Mouse (Mus musculus): Measurements from ENCODE around the gene Tmem59. TPM values are rescaled to one million over a fixed set of nuclear protein-coding genes. Genes with fewer than 3 reads are reported as not detected.
A peak's percentile ranks its signal among the peaks of the same experiment; 100 is the strongest.

The Tmem59 gene
- total RNA-seq (2022), result 100 to 1,000 TPM; 208 to 241 (median 220) TPM

DNA sequence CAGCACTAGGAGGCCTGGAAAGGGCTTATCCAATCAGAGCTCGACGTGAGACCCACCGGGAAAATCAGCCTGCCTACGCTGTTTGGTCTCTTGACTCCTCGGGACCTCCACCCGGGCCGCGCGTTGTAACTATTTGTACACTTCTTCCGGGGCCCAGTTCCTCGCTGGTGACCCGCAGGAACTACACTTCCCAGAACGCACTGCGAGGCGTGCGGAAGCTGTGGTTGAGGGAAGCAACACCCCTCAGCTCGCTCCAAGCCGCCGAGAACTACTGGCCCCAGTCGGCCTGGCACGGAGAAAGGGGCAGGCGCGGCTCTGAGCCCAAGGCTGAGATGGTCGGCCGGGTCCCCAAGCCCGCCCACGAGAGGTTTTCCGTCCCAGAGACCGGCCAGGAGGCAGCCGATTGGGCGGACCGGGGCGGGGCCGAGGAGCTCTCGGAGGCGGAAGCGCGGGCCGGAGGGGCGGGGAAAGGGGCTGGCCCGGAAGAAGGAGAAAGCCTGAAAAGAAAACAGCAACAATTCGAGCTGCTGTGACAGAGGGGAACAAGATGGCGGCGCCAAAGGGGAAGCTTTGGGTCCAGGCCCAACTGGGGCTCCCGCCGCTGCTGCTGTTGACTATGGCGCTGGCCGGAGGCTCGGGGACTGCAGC is at the start of gene Tmem59:
TSS of gene Tmem59 (plus strand) at position 218 of the 648 bp plus-strand sequence.
- DNase-seq (ENCODE audit: low spot score in 2 of 2), result peak; percentile 89 to 95

DNA sequence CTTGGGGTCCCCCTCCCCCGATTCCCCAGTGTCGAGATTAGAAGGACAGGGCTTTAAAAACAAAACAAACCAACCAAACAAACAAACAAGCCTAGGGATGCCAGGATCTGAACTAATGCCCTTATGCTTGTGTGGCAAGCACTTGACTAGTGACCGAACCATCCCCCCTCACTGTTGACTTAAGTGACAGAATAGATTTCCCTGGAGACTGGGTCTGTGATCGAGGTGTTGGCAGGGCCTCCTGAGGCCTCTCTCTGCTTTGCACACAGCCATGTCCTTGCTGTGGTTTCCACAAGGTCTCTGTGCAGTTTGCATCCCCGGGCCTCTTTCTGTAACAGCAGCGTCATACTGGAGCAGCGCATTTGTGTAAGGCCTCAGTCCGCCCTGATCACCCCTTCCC is 48.8 kb upstream of the Tmem59 start:
- no peak for DNase-seq (ENCODE audit: low spot score in 2 of 2)

DNA sequence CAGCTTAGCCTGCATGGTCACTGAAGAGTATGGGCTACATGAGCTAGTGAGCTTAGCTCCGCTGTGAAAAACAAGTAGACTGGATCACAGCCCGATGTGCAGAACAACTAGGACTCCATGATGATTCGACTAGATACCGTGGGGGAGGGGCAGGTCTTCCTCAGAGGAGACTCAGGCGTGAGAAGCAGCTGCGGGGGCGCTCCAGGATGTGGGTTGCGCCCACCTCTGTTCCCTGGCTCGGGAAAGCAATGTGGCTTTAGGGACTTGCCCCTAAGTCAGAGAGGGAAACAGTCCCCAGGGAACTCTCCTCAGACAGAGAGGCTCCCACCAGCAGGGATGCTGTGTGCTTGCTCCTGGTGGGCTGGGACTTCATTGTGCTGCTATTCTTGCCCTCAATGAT is 47.7 kb upstream of the Tmem59 start:
- peak in 1 of 2 experiments; percentile 30 for DNase-seq (ENCODE audit: low spot score in 2 of 2)

- DNase-seq (ENCODE audit: low spot score in 2 of 2), result no peak
These were observed 43.3 kb upstream of the Tmem59 start for GRCm38 (mm10) chr4:107134891-107135290.

GRCm38 (mm10) chr4:107135663-107136062 is 42.5 kb upstream of the Tmem59 start:
- DNase-seq (ENCODE audit: low spot score in 2 of 2), result no peak

DNA sequence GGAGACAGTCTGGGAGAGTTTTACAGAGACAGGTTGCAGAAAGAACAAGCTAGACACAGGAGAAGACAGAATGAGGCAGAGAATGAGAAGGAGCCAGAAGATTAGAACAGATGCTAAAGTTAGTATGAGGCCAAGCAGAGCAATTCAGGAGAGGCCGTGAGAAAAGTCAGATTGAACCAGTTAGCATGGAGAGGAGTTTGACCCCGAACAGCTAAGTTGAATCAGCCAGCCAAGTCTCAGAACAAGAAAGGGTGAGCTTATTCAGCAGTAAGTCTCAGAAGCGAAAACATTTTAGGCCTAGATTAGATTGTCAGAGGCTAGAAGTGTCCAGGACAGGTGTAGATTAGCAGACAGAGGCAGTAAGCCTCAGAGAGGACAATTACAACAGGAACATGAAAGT is 41.7 kb upstream of the Tmem59 start:
- no peak for DNase-seq (ENCODE audit: low spot score in 2 of 2)

GRCm38 (mm10) chr4:107138948-107139835 is 39.0 kb upstream of the Tmem59 start:
- no peak for DNase-seq (ENCODE audit: low spot score in 2 of 2)

DNA sequence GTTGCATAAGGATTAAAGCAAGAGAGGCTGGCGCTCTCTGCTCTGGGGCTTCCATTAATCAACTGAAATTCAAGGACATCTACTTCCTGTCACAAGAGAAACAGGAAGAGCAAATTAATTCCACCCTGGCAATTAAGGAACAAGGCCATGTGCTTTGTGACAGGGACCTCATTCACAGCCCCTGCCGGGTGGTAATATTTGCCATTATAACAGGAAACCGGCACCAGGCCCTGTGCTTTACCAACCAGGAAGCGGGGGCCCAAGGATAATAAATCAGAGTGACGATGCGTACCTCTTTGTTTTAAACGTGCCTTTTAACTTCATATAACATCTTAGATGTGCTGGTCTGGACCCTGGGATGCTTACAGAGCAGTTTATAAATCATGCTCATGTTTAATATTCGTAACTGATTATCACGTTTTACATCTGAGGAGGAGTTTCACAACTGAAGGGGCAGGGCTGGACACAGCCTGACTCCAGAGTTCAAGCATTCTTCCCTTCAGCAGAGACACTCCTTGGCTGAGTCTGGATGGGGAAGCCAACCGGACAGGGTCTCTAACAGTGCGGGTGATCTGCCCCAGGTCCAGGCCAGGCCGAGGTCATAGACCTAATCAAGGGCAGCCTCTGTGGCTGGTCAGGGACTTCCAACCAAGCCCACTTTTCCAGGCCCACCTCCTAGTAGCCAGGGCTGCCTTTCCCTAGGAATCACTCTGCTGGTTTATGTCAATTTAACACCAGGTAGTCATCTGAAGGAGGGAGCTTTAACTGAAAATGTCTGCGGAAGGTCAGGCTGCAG is 38.2 kb upstream of the Tmem59 start:
- DNase-seq (ENCODE audit: low spot score in 2 of 2), result no peak

DNA sequence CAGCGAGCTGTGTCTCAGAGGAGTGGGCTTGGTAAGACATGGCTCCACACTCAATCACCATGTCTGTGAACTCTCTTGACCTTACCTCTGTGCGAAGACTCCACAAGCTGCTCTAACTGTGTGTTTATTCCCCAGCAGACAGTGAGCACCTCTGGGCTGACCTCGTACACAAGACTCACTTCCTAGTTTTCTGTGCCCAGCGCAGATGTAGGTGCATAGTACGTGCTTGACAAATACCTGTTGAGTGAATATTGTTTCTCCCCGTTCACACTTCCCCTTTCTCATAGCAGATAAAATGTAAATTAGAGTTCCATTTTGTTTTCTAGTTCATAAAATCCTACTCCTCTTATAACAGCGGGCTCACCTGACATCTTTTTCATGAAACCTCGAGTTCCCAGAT is 34.7 kb upstream of the Tmem59 start:
- DNase-seq (ENCODE audit: low spot score in 2 of 2), result no peak

- peak in 1 of 2 experiments; percentile 55 for DNase-seq (ENCODE audit: low spot score in 2 of 2)
These were observed 27.2 kb upstream of the Tmem59 start for GRCm38 (mm10) chr4:107150991-107151390.

DNA sequence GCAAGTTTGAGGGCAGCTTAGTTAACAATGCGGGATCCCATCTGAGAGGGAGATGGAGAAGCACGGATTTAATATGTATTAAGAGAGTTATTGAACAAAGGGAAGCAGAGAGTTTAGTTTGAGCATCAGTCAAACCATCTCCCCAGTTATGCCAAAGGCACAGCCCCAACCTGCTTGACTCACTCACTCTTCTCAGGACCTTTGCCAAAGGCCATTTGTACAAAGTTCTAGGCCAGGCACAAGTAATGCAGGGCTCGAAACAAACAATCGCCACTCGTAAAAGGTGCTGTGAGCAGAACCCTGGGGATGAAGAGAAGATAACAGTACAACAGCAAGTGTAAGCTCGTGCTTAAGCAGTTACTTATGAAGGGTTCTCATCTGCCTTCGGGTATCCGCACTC is 25.6 kb upstream of the Tmem59 start:
- no peak for DNase-seq (ENCODE audit: low spot score in 2 of 2)

GRCm38 (mm10) chr4:107156983-107157401 is 21.2 kb upstream of the Tmem59 start:
- DNase-seq (ENCODE audit: low spot score in 2 of 2), result no peak

DNA sequence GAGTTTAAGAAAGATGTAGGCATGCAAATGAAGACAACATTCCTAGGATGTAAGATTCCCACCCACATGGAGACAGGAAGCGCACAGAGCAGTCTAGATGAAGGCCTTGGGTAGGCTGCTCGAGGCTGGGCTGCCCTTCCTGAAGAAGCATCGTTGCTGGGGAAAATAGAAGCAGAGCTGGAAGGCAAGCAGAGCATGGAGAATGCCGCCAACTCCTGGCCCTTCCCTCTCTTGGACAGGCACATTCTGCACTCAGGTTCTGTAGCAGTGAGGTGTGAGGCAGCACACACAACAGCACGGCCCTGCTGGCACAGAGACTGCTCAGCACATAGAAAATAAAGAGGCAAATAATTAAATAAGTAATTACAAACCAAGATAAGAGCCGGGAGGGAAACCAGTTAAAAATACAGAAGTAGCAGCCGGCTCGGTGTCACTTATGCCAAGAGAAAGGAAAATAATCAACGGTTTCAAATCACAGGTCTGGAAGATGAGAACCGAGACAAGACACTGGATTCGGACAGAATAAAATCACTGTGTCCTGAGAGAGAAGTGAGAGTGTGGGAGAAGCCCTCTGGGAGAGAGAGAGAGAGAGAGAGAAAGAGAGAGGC is 18.9 kb upstream of the Tmem59 start:
- no peak for DNase-seq (ENCODE audit: low spot score in 2 of 2)

DNA sequence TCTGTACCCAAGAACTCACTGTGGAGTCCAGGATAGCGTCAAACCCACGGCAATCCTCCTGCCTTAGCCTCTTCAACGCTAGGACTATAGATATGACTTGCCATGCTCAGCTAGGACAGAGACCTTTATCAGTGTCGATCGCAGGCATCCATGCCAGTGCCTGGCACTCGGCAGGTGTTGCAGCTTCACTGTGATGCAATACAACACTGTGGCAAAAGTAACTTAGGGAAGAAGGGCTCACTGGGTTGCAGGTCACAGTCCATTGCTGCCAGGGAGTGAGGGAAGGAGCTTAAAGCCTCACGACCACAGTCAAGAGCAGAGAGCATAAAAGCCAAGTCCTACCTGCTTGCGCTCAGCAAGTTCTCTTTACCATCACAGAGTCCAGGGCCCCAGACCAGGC is 18.0 kb upstream of the Tmem59 start:
- no peak for DNase-seq (ENCODE audit: low spot score in 2 of 2)

DNA sequence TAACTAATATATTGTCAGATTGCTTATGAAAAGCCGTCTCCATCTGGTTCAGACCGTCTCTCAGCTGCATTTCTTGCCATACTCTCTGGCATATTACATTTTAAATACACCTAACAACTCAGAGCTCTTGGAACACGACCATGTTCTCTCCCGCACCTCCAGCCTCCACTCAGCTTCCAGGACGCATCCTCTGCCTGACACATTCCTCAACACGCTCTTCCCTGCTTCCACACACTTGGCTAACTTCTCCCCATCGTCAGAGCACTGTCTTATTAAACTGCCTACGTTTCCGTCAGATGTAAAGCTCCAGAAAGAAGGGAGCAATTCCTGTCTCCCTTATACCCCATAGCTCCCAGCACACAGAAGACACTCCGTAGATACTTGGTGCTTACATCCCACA is 14.9 kb upstream of the Tmem59 start:
- DNase-seq (ENCODE audit: low spot score in 2 of 2), result peak in 1 of 2 experiments; percentile 75

GRCm38 (mm10) chr4:107163756-107164587 is 14.2 kb upstream of the Tmem59 start:
- DNase-seq (ENCODE audit: low spot score in 2 of 2), result peak in 1 of 2 experiments; percentile 43

DNA sequence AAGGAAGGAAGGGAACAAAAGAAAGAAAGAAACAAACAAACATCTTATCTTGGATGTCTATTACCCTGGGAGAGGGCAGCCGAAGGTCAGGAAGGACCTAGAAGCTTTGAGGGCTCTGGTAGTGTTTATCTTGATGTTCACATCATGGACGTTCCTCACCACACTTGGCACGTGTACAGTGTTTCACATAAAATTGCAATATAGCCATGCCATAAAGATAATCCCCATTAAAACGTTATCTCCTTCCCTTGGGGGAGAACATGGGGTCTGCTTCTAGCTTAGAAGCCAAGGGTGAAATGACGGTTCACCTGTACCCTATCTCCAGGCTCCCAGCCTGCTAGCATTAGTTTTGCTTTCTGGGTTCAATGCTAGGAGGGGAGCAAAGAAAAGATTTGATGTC is 11.5 kb upstream of the Tmem59 start:
- no peak for DNase-seq (ENCODE audit: low spot score in 2 of 2)

- no peak for DNase-seq (ENCODE audit: low spot score in 2 of 2)
These were observed 10.4 kb upstream of the Tmem59 start for GRCm38 (mm10) chr4:107167798-107168197.

GRCm38 (mm10) chr4:107177506-107177905 is 693 bp upstream of the Tmem59 start:
- DNase-seq (ENCODE audit: low spot score in 2 of 2), result no peak

GRCm38 (mm10) chr4:107178830-107179490 is 761 bp downstream of the Tmem59 start, which contains the start of gene Tceanc2:
Gene Tceanc2 (minus strand): TSS chr4:107179116.
- peak; percentile 21 to 31 for DNase-seq (ENCODE audit: low spot score in 2 of 2)
